ENCODE assay signal across 8 mouse cellular contexts in the genomic region with DNA sequence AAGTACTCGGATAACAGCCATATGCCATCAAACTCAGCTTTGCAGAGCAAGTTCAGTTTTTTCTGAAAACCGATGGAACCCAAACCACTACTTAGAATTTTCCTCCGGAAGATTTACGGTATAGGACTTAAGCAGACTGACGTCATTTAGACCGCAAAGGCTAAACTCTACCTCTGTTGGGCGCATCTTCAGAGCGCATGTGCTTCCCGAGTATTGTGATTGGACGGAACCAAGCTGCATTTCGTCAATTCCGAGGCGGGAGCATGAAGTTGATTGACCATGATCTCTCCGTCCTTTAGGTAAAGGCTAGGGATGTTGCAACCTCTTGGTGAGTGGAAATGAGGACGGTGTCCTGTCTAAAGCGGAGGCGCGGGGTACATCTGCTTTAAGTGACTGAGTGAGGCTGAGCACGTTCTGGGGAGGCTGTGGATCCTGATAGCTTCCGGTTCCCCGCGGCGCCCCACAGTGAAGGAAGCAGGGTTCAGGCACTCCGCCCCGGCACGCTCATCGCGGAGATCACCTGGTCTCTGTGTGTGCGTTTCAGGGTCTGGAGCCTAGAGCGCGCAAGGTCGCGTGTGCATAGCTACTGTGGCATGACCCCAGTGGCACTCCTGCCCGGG. TPM values are rescaled to one million over a fixed set of nuclear protein-coding genes. Genes with fewer than 3 reads are reported as not detected.
DNase-seq lines count a peak whose midpoint lies in the region; ATAC-seq lines count a peak whose summit lies in the region.

TSS of gene Dhrs7b (plus strand) at position 199 of the 620 bp plus-strand sequence.

- peak; percentile 97 for ATAC-seq in hindbrain, embryonic 14.5 days (ENCODE audit: low FRiP score)

- H3K9me3 ChIP-seq in hindbrain, embryonic 14.5 days (ENCODE audit: control insufficient read depth, low read length), result no peaks in the 10 kb centered on the region

- peak within 1 kb of the TSS; percentile 59 for H3K9ac ChIP-seq in hindbrain, embryonic 14.5 days

- no peaks in the 10 kb centered on the region for H3K27me3 ChIP-seq in hindbrain, embryonic 14.5 days (ENCODE audit: control insufficient read depth, insufficient read depth, low read length)

- WGBS in hindbrain, embryonic 14.5 days, result under 1% methylated on average over 34 of the region's 34 CpGs

- no peaks in the 10 kb centered on the region for H3K36me3 ChIP-seq in hindbrain, embryonic 14.5 days (replicated peaks; ENCODE audit: control insufficient read depth, insufficient read depth)

- peak within 1 kb of the TSS; percentile 49 for H3K4me3 ChIP-seq in hindbrain, embryonic 14.5 days (replicated peaks; ENCODE audit: low read length)

- H3K4me2 ChIP-seq in hindbrain, embryonic 14.5 days (replicated peaks), result peak within 1 kb of the TSS; percentile 80

- peak within 1 kb of the TSS; percentile 85 for H3K27ac ChIP-seq in hindbrain, embryonic 14.5 days

- peaks cover 5% of the 10 kb centered on the region; the same call in 1 of the 2 replicates for H3K4me1 ChIP-seq in hindbrain, embryonic 14.5 days (replicated peaks; ENCODE audit: control insufficient read depth, insufficient read depth, low read length)

- peak; percentile 98 for DNase-seq in R1 (ENCODE audit: low read depth, low spot score)
- peak; percentile 90 for DNase-seq in cerebellum, postnatal 25 days
- DNase-seq in frontal cortex, postnatal 25 days (ENCODE audit: low spot score in 2 of 2), result peak; percentile 78 to 84
- DNase-seq in hindbrain, embryonic 14.5 days (ENCODE audit: low spot score), result peak; percentile 94
- DNase-seq in layer of hippocampus, postnatal 36 days, result peak; percentile 83 to 86
- DNase-seq in lung, postnatal 36 days, result peak; percentile 95
- peak; percentile 94 for DNase-seq in retina, postnatal 1 day
- peak; percentile 77 to 85 for DNase-seq in urinary bladder, adult 18-20 months (ENCODE audit: low spot score in 2 of 2)

RNA-seq across cellular contexts. Expression of gene Dhrs7b, which starts in this region (rescaled TPM):
- polyA plus RNA-seq in hindbrain, embryonic 14.5 days (2014; fragmentation: Nextera tagmentation; extraction: Ambion mirVana), result 34.3 and 34.6 TPM in 2 replicates
- 10 to 100 TPM; 27.0 to 28.5 TPM for total RNA-seq in layer of hippocampus, postnatal 36 days (2021)

Comparison
In these comparisons a context has a peak if more than half of its experiments do, and no peak if none do; other contexts are left out.
1. Peak in every context shown above with its lines: DNase-seq, ATAC-seq, H3K4me3 ChIP-seq and H3K27ac ChIP-seq.